Mouse (Mus musculus): Measurements from ENCODE around the gene Terf2. TPM values are rescaled to one million over a fixed set of nuclear protein-coding genes. Genes with fewer than 3 reads are reported as not detected.

The Terf2 gene
- polyA plus RNA-seq (2012; rRNA removed) = 6.1 and 6.8 TPM in 2 replicates

DNA sequence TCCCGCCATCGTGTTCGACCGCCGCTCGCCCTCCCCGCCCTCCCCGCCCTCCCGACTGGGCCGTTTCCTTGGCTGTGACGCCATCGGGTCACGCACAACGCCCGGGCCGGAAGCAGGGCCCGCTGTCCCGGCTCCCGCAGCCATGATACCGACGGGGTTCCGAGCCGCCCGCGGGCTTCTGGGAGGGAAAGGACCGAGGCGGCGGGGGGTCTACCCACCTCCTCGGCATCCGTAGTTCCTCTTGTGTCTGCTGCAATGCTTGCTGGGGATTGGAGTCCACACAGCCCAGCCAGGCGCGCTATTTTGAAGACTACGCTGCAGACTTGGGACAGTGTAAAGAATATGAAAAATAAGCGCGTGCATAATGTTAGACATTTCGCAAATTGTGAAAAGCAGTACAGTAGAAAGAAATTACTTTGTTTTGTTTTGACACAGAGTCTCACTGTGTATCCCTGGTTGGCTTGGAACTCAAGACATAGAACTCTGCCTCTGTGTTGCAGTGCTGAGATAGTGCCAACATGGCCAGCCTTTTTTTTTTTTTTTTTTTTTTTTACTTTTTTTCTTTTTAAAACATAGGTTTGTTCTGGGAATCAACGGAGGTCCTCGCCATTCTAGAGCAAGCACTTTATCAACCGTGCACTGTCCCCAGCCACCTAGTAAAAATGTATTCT is at the start of gene Terf2:
Gene Terf2 (minus strand): TSS at position 182 of the 671 bp plus-strand sequence.

DNA sequence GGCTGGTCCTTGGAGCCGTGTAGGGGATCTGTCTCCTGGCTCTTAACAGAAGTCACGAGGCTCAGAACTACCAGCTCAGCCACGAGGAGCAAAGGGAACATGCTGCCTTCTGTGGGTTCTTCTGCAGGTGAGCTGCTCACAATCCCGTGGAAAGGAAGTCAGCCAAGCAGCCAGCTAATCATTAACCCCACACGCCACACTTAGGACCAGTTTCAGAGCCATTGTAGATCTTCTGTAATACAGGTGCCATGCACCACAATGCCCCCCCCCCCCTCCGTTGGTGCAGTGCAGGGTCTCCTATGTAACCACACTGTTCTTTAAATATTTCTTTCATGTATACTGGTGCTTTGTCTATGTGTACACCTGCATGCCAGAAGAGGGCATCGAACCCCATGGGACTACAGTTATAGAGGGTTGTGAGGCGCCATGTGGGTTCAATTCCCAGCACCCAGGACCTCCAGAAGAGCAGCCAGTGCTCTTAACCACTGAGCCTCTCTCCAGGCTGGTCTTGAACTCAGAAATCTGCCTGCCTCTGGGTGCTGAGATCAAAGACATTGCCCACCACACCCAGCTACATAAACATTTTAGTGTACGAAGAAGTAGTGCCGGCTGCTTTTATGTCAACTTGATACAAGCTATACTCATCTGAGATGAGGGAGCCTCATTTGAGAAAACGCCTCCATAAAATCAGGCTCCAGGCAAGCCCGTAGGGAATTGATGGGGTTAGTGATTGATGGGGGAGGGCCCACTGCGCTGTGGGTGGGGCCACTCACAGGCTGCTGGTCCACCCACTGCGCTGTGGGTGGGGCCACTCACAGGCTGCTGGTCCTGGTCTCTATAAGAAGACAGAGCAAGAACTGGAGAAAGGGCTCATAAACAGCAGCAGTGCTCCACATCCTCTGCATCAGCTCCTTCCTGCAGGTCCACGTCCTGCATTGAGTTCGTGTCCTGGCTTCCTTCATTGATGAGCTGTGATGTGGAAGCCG is 30.5 kb downstream of the Terf2 start, which contains the start of gene Tmed6:
Gene Tmed6 (minus strand): TSS at position 134 of the 986 bp plus-strand sequence.

DNA sequence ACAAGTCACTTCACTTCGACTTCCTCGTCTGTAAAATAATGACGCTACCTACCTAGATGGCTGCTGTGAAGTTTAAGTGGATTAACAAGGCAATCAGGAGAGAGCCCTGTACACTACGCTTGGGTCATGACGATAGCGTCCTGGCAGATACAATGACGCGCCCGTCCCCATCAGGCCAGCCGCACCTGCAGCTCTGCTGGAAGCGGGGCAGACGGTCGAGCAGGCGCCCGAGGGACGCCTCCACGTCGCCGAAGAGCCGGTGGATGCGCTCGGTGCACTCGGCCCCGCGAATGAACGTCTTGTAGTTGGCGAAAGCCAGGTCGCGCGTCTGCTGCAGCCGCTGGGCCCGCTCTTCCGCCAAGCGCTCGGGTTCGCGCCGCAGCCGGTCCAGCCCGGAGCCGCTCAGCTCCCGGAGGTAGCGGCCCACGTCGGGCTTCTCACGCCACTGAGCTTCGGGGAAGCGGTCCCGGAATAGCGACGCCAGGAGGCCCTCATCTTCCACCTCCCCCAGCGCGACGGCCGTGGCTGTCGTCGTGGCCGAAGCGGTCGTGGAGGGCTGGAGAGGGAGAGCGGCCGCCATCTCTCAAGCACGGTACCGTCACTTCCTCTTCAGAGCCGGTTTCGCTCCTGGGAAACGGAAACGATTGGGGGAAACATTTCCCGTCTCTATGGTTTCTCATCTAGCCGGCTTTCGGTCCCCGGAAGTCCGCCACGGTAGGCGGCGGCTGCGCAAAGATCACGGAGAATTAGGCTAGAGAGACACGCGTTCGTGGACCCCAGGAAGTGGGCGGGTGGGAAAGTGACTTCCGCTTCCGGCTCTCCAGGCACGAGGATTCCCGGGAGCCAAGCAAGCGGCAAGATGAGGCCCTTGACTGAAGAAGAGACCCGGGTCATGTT is 40.0 kb downstream of the Terf2 start, which contains the start of the genes Cog8 and Nip7:
Gene Cog8 (minus strand): TSS at position 614 of the 897 bp plus-strand sequence.
Gene Nip7 (plus strand): TSS at position 802 of the 897 bp plus-strand sequence.

GRCm38 (mm10) chr8:107048061-107048941 is 48.0 kb downstream of the Terf2 start, which contains the start of gene Pdf:
Gene Pdf (minus strand): TSS chr8:107048614.

GRCm38 (mm10) chr8:107030650-107031576 is 65.4 kb downstream of the Terf2 start, which contains the start of gene Vps4a:
Gene Vps4a (plus strand): TSS chr8:107031222.

Other genes with a start within 250 kb of the Terf2 start
- 0.55 and 0.68 TPM in 2 replicates for gene Has3, start 226.3 kb downstream of the Terf2 start, polyA plus RNA-seq (2012; rRNA removed)
- gene Utp4, start 202.9 kb downstream of the Terf2 start, polyA plus RNA-seq (2012; rRNA removed) = 10.9 and 12.7 TPM in 2 replicates
- gene Sntb2, start 160.8 kb downstream of the Terf2 start, polyA plus RNA-seq (2012; rRNA removed) = 4.1 and 4.4 TPM in 2 replicates
- gene Vps4a, start 65.3 kb downstream of the Terf2 start, polyA plus RNA-seq (2012; rRNA removed) = 17.9 and 21.2 TPM in 2 replicates
- gene Pdf, start 47.9 kb downstream of the Terf2 start, polyA plus RNA-seq (2012; rRNA removed) = 45.9 and 59.2 TPM in 2 replicates
- 28.2 and 31.2 TPM in 2 replicates for gene Cog8, start 39.9 kb downstream of the Terf2 start, polyA plus RNA-seq (2012; rRNA removed)
- gene Nip7, start 39.7 kb downstream of the Terf2 start, polyA plus RNA-seq (2012; rRNA removed) = 16.5 and 23.6 TPM in 2 replicates
- gene Tmed6, start 30.9 kb downstream of the Terf2 start, polyA plus RNA-seq (2012; rRNA removed) = 3.2 and 5.4 TPM in 2 replicates
- gene Cyb5b, start 54.1 kb upstream of the Terf2 start, polyA plus RNA-seq (2012; rRNA removed) = 102 and 106 TPM in 2 replicates
- gene Nfat5, start 196.9 kb upstream of the Terf2 start, polyA plus RNA-seq (2012; rRNA removed) = 8.4 and 8.9 TPM in 2 replicates